Mouse (Mus musculus): ENCODE data around the gene Gstt1.

DNA sequence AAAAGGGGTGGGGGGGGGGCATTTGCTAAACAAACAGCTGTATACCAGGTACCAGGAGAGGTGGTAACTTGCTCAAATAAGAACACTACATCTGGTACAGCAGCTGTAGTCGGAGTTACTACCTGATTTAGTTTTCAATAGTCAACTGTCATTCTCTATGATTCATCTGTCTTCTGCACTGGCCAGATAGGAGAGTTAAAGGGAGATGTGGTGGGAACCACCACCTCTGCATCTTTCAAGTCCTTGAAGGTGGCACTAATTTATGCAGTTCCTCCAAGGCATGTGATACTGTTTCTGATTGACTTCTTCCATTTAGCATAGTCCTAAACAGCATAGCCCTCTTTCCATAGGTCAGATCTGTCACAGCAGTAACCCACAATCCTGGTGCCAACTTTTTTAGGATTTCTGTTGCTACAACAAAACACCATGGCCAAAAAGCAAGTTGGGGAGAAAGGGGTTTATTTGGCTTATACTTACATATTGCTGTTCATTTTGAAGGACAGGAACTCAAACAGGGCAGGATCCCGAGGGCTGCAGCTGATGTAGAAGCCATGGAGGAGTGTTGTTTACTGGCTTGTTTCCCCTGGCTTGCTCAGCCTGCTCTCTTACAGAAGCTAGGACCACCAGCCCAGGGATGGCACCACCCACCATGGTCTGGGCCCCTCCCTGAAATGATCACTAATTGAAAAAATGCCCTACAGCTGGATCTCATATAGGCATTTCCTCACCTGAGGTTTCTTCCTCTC lies 31.3 kb upstream of the Gstt1 start:
- no peak for TF ChIP-seq CTCF (IDR thresholded peaks at IDR 0.05; ENCODE audit: borderline replicate concordance, control insufficient read depth, extremely low read depth, insufficient read depth, low read length, poor library complexity)
- no peak for TF ChIP-seq POLR2A (IDR thresholded peaks at IDR 0.05; ENCODE audit: control insufficient read depth, extremely low read depth, insufficient read depth, low read length, poor library complexity)
